Mouse (Mus musculus) bone marrow, adult 2 months (tissue): ENCODE measurements at regions not wholly inside any gene's neighbourhood (a gene's known extent, or its start where the extent isn't known, plus 50 kb on each side); places are given as distances from the start of the nearest gene placed in this dataset.

ENCODE experiments used
- CTCF ChIP-seq: fragments of 200-500 bp; IDR thresholded peaks from 2 replicates; pipeline ENCODE4 v1.5.1; 2011; ENCODE audit warnings: low read length, control low read depth; ENCODE audit not compliant: control insufficient read depth, insufficient read depth
- POLR2A ChIP-seq: fragments of 200-500 bp; IDR thresholded peaks from 2 replicates; pipeline ENCODE4 v1.6.1; 2011; ENCODE audit warnings: low read depth, mild to moderate bottlenecking, control low read depth, low read length, borderline replicate concordance; ENCODE audit not compliant: control insufficient read depth

- TF ChIP-seq POLR2A: no peak
- no peak for TF ChIP-seq CTCF
Measured at GRCm38 (mm10) chr8:12499658-12500057, 73.2 kb upstream of the Spaca7 start.
